Mouse (Mus musculus) hindbrain, postnatal 0 days (tissue): Measurements from ENCODE around the gene Hmgb3. TPM values are rescaled to one million over a fixed set of nuclear protein-coding genes. Genes with fewer than 3 reads are reported as not detected.
"Not testable (repeated sequence)": the region's sequence is repeated elsewhere in the genome, so short reads cannot be mapped to it uniquely, and the experiment has no call there.

Experiments
- ATAC-seq: fragments of 200-750 bp; cut with Nextera tagmentation; 2 replicates; pipeline ENCODE4 v1.8.0; 2017; ENCODE audit warnings: mild to moderate bottlenecking, moderate TSS enrichment, moderate library complexity
- DNase-seq: peaks from one replicate; pipeline ENCODE4 v3.0.0-alpha.2; 2015; ENCODE audit warnings: low spot score
- H3K27ac ChIP-seq: fragments of 300-500 bp; sonication (generic); 2 replicates; pipeline ENCODE4 v1.5.1; 2014; ENCODE audit warnings: mild to moderate bottlenecking
- H3K27me3 ChIP-seq: fragments of 300-500 bp; sonication (generic); 2 replicates; pipeline ENCODE4 v1.6.1; 2014; ENCODE audit warnings: low read length, mixed read lengths; ENCODE audit not compliant: insufficient read depth
- H3K36me3 ChIP-seq: fragments of 300-500 bp; sonication (generic); 2 replicates; pipeline ENCODE4 v1.6.1; 2014; ENCODE audit warnings: low read length, mixed read lengths; ENCODE audit not compliant: insufficient read depth
- H3K4me1 ChIP-seq: fragments of 300-500 bp; sonication (generic); 2 replicates; pipeline ENCODE4 v1.6.1; 2014; ENCODE audit warnings: antibody characterized with exemption, low read length, mixed read lengths; ENCODE audit not compliant: insufficient read depth
- H3K4me2 ChIP-seq: fragments of 300-500 bp; sonication (generic); 2 replicates; pipeline ENCODE4 v1.6.1; 2014; ENCODE audit warnings: low read depth, mild to moderate bottlenecking, low read length, moderate library complexity, mixed read lengths
- H3K4me3 ChIP-seq: fragments of 300-500 bp; sonication (generic); 2 replicates; pipeline ENCODE4 v1.5.1; 2014; ENCODE audit warnings: low read length
- H3K9ac ChIP-seq: fragments of 300-500 bp; sonication (generic); replicated peaks from 2 replicates; pipeline ENCODE4 v1.6.1; 2014; ENCODE audit warnings: mild to moderate bottlenecking, low read length, moderate library complexity, mixed read lengths
- H3K9me3 ChIP-seq: fragments of 300-500 bp; sonication (generic); 2 replicates; pipeline ENCODE4 v1.6.1; 2016; ENCODE audit warnings: low read length, mixed read lengths
- CTCF ChIP-seq: IDR thresholded peaks from 2 replicates; pipeline ENCODE4 v1.5.1; 2016; ENCODE audit warnings: antibody characterized with exemption, control low read depth, low read depth
- WGBS: fragments of 180-500 bp; shearing (Covaris S2); extraction: QIAGEN DNeasy Blood & Tissue Kit; methylation state at CpG from one replicate; pipeline ENCODE4 v1.1.7; 2014; 5-methylcytosine and 5-hydroxymethylcytosine counted together
- polyA plus RNA-seq: library from polyadenylated mRNA; unstranded; fragments of >200 nt; fragmentation: Nextera tagmentation; extraction: Ambion mirVana; gene quantifications from 2 replicates; pipeline ENCODE4 v1.2.1, GENCODE M21; 2015
- total RNA-seq: library from RNA; depleted of rRNA; stranded (reverse); fragments of >200 nt; gene quantifications from 2 replicates; pipeline ENCODE4 v1.2.3, GENCODE M21; 2014; rRNA removed

Hmgb3 gene
- 63.6 and 83.4 TPM in 2 replicates for total RNA-seq
- 411 and 423 TPM in 2 replicates for polyA plus RNA-seq

DNA sequence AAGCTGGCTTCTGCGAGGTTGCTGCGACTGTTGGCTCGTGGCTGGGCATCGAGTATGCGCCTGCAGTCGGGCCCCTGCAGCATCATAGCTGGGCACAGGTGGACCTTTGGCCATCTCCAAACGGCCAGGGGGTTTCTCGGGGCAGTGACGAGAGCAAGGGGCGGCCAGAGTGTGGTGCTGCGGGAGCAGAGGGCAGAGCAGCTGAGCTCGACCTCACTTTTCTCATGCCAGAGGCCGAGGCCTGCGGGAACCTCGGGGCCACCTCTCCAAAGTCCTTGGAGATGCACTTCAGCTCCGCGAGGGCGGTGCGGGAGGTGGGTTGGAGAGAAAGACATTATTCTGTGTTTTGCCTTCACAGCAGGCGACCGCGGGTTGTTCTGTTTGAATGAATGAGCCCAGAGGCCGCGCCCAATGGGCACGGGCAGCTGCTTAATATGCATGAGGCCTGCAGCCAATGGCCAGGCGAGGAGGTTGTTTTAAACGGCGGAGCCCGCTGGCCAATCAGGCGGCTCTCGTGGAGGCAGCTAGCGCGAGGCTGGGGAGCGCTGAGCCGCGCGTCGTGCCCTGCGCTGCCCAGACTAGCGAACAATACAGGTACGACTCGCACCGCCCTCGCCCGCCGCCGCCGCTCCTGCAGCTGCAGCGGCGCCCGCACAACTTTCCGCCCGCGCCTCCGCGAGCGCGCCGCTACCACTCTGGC, at the start of gene Hmgb3:
Gene Hmgb3 (plus strand): TSS at position 504 of the 700 bp plus-strand sequence.
- 0 out of 2 replicates have a peak, but pooled peaks have one; percentile 4 for TF ChIP-seq CTCF
- Histone ChIP-seq H3K4me3 (peak within 1 kb of the TSS; percentile 62), H3K9ac (peak within 1 kb of the TSS; percentile 82), H3K4me2 (peak within 1 kb of the TSS; percentile 63), H3K4me1 (no peaks in the 10 kb centered on the region), H3K27me3 (no peaks in the 10 kb centered on the region), H3K36me3 (no peaks in the 10 kb centered on the region), H3K27ac (peak within 1 kb of the TSS; percentile 92), H3K9me3 (no peaks in the 10 kb centered on the region)
- 35% methylated on average over 50 of the region's 59 CpGs for WGBS
- DNase-seq (peak; percentile 93), ATAC-seq (peak; percentile 97)

DNA sequence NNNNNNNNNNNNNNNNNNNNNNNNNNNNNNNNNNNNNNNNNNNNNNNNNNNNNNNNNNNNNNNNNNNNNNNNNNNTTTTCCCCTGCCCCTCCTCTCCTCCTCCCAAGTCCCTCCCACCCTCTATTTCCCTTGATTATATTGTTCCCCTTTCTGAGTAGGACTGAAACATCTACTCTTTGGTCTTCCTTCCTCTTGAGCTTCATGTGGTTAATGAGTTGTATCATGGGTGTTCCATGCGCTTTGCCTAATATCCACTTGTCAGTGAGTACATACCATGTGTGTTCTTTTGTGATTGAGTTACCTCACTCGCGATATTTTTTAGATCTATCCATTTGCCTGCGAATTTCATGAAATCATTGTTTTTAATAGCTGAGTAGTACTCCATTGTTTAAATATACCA, 49.1 kb upstream of the Hmgb3 start:
- H3K4me3 ChIP-seq, H3K9ac ChIP-seq, H3K9me3 ChIP-seq, H3K36me3 ChIP-seq, H3K27ac ChIP-seq, H3K4me1 ChIP-seq, H3K4me2 ChIP-seq, DNase-seq, ATAC-seq, H3K27me3 ChIP-seq: not testable (repeated sequence)
- WGBS: 88% methylated on average over 4 of the region's 4 CpGs

DNA sequence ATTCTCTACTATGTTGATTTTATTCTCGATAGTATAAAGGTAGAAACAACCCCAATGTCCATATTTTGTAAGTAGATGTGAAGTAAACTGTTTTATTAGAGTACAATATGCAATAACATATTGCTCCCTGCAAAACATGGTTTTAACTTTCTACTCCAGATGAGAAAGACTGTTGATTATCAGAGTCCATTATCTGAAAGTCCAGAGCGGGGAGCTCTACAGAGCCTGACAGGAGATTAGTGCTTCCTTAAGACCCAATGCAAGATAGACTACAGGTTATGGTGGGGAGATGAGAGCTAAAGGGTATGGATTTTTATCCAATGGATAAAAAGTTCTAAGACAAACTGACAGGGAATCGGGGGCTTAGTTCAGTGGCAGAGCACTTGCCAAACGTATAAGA, 36.5 kb upstream of the Hmgb3 start:
- Histone ChIP-seq H3K27me3 (no peaks in the 10 kb centered on the region), H3K36me3 (no peaks in the 10 kb centered on the region), H3K4me3 (no peak overlapping the region), H3K9ac (no peak overlapping the region), H3K4me1 (no peaks in the 10 kb centered on the region), H3K27ac (no peak overlapping the region), H3K4me2 (no peak overlapping the region), H3K9me3 (no peaks in the 10 kb centered on the region)
- no peak for TF ChIP-seq CTCF
- WGBS: 77% methylated on average over 4 of the region's 4 CpGs
- DNase-seq (no peak), ATAC-seq (no peak)

DNA sequence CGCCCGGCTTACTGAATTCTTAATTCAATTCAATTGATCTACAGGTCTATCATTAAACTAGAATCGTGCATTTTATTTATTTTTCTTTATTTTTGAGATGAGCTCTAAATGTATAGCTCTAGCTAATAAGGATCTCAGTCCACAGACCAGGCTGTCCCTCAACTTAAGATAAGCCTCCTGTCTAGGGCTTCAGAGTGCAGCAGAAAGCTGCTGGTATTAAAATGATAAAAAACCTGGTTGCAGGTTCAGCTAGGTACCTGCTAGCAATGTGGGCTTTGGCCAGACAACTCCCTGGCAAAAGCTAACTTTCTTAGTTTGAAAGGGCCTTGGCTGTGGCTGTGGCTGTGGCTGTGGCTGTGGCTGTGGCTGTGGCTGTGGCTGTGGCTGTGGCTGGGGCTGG, 32.8 kb upstream of the Hmgb3 start:
- Histone ChIP-seq H3K9me3 (no peaks in the 10 kb centered on the region), H3K9ac (no peak overlapping the region), H3K36me3 (no peaks in the 10 kb centered on the region), H3K27ac (no peak overlapping the region), H3K4me1 (no peaks in the 10 kb centered on the region), H3K27me3 (no peaks in the 10 kb centered on the region), H3K4me3 (no peak overlapping the region), H3K4me2 (no peak overlapping the region)
- no peak for ATAC-seq
- WGBS: 90% methylated on average over 3 of the region's 3 CpGs
- TF ChIP-seq CTCF: no peak
- DNase-seq: no peak

DNA sequence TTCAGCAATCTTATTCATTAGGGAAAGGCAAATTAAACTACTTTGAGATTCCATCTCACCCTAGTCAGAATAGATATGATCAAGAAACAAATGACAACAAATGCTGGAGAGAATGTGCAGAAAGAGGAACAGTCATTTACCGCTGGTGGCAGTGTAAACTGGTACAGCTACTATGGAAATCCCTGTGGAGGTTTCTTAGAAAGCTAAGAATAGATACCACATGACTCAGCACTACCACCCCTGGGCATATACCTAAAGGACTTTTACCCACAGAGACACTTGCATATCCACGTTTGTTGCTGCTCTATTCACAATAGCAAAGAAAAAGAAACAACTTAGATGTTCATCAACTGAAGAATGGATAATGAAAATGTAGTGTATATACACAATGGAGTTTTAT, 31.4 kb upstream of the Hmgb3 start:
- DNase-seq: no peak

DNA sequence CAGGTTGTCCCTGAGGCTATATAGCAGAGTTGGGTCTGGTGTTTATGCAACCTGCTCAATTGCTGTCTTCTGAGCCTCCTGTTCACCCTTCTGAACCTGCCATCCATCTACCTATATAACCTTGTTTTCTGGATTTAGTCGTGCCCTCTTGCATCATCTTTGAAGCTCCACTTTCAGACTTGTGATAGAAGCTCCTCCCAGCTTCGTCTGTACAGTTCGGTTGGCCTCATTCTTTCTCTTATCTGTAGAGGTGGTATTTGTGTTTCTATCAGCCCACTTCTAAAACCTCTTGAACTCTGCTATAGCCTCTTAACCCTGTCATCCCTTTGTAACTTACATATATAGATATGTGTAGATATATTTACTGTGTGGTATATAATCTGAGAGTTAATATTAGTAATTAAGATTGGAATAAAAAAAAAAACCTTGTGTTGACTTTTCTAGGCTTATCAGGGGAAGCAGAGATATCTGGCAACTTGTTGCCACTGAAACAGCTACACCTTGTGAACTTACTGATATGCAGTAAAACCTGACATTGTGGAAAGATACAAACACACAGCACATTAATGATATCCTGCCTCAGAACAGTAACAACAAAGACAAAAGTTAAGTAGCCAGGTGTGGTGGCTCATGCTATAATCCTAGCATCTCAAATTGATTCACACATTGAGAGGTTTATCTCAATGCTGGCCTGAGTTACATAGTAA, 30.0 kb upstream of the Hmgb3 start:
- 70% methylated on average over 3 of the region's 3 CpGs for WGBS
- Histone ChIP-seq H3K9me3 (no peaks in the 10 kb centered on the region), H3K4me1 (no peaks in the 10 kb centered on the region), H3K36me3 (no peaks in the 10 kb centered on the region), H3K4me3 (no peak overlapping the region), H3K27me3 (no peaks in the 10 kb centered on the region), H3K9ac (no peak overlapping the region), H3K27ac (no peak overlapping the region), H3K4me2 (no peak overlapping the region)
- no peak for TF ChIP-seq CTCF
- ATAC-seq: no peak
- DNase-seq: no peak

More for the DNA sequence above, 31.4 kb upstream of the Hmgb3 start:
- no peak for TF ChIP-seq CTCF
- Histone ChIP-seq H3K9me3 (no peaks in the 10 kb centered on the region), H3K27me3 (no peaks in the 10 kb centered on the region), H3K4me2 (no peak overlapping the region), H3K4me1 (no peaks in the 10 kb centered on the region), H3K27ac (no peak overlapping the region), H3K4me3 (no peak overlapping the region), H3K36me3 (no peaks in the 10 kb centered on the region), H3K9ac (no peak overlapping the region)
- no peak for ATAC-seq
- WGBS: 73% methylated on average over 2 of the region's 2 CpGs

DNA sequence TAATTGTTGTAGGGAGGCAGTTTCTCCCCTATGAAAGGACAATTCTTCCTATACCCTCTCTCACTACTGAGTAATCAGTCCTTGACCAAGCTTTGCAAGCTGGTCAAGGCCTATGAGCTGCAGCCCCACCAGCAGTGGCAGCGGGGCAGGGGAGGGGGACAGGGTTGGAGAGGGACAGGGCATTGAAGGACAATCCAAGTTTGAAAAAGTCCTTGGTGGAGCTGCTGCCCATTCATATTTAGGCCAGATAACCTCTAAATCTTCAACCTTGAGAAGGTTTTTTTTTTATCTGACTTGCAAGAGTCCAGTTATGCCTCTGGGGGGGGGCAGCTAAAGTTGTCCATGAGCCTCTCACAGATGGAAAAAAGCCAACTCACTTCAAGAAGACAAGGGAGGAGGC, 28.3 kb upstream of the Hmgb3 start:
- DNase-seq (no peak), ATAC-seq (no peak)
- no peaks in the 10 kb centered on the region for H3K27me3 ChIP-seq
- 100% methylated on average over 1 of the region's 1 CpGs for WGBS
- no peak overlapping the region for H3K27ac ChIP-seq
- TF ChIP-seq CTCF: no peak
- H3K36me3 ChIP-seq: no peaks in the 10 kb centered on the region
- H3K9ac ChIP-seq: no peak overlapping the region
- no peaks in the 10 kb centered on the region for H3K9me3 ChIP-seq
- H3K4me2 ChIP-seq: no peak overlapping the region
- no peak overlapping the region for H3K4me3 ChIP-seq
- H3K4me1 ChIP-seq: no peaks in the 10 kb centered on the region
